Mouse (Mus musculus) bone marrow, adult 2 months (tissue): ENCODE data around the gene Pomgnt2.

Experiments
- CTCF ChIP-seq: fragments of 200-500 bp; IDR thresholded peaks from 2 replicates; pipeline ENCODE4 v1.5.1; 2011; ENCODE audit warnings: low read length, control low read depth; ENCODE audit not compliant: control insufficient read depth, insufficient read depth
- POLR2A ChIP-seq: fragments of 200-500 bp; IDR thresholded peaks from 2 replicates; pipeline ENCODE4 v1.6.1; 2011; ENCODE audit warnings: low read depth, mild to moderate bottlenecking, control low read depth, low read length, borderline replicate concordance; ENCODE audit not compliant: control insufficient read depth

DNA sequence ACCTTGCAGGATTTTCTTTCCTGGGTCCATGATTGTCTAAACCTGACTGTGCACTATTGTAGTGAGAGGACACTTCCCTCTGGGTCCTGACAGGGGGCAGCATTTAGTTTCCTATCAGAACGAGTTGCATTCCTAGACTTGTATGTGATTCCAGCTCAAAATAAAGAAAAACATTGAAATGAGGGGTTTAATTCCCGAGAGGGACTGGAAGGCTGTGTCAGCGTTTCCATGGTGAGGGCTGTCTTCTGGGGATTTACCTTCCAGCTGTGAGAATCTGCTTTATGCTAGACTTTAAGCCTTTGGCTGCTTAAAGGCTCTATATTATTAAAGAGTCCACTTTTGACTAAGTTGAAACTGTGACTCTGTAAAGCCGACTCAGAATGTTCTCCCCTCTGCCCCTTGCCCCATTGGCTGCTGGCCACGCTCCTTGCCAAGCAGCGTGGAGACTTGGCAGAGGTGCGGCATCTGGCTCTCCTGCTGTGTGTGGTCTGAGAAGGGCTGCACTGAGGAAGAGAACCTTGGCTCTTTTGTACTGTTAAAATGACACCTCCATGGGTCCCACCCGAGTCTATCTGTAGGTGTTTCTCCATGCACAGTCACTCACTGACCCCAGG is 22.0 kb upstream of the Pomgnt2 start:
- TF ChIP-seq CTCF (no peak), POLR2A (no peak)
